In genomic region chr11:12416899-12417298, GRCm38 (mm10) we compare ENCODE assay signal across 9 mouse cellular contexts. TPM values are rescaled to one million over a fixed set of nuclear protein-coding genes. Genes with fewer than 3 reads are reported as not detected.
DNase-seq lines count a peak whose midpoint lies in the region; ATAC-seq lines count a peak whose summit lies in the region.
"Had no signal": no experiment of that assay in that cellular context is flagged by ENCODE, and none has a peak within 500 bp of the region (broad histone marks: within the 10 kb centered on the region; RNA-seq: fewer than 3 reads in every experiment).

No protein-coding gene starts in this region.

- H3K9ac ChIP-seq in forebrain, embryonic 14.5 days (ENCODE audit: low read length), result no peak overlapping the region
- no peak overlapping the region for H3K9ac ChIP-seq in forebrain, embryonic 11.5 days (ENCODE audit: low read length)
- H3K9ac ChIP-seq: embryonic facial prominence, embryonic 12.5 days had no signal

- no peaks in the 10 kb centered on the region for H3K36me3 ChIP-seq in forebrain, embryonic 14.5 days (ENCODE audit: control insufficient read depth, insufficient read depth, low read length)
- H3K36me3 ChIP-seq in forebrain, embryonic 11.5 days (ENCODE audit: control insufficient read depth, insufficient read depth, low read length), result no peaks in the 10 kb centered on the region
- H3K36me3 ChIP-seq: embryonic facial prominence, embryonic 12.5 days had no signal

- no peaks in the 10 kb centered on the region for H3K27me3 ChIP-seq in forebrain, embryonic 14.5 days (replicated peaks; ENCODE audit: control insufficient read depth, insufficient read depth, low read length)
- H3K27me3 ChIP-seq in forebrain, embryonic 11.5 days (ENCODE audit: control insufficient read depth, insufficient read depth, low read length), result no peaks in the 10 kb centered on the region
- H3K27me3 ChIP-seq: embryonic facial prominence, embryonic 12.5 days had no signal

- peak; percentile 72 for ATAC-seq in forebrain, embryonic 14.5 days
- ATAC-seq in forebrain, embryonic 11.5 days (replicated peaks; ENCODE audit: low FRiP score), result no peak
- ATAC-seq in cerebellum, adult (ENCODE audit: insufficient number of reproducible peaks, low FRiP score, low TSS enrichment), result no peak

- H3K4me3 ChIP-seq in forebrain, embryonic 14.5 days (ENCODE audit: low read depth, low read length), result no peak overlapping the region
- no peak overlapping the region for H3K4me3 ChIP-seq in forebrain, embryonic 11.5 days (ENCODE audit: low read depth, low read length)
- H3K4me3 ChIP-seq: embryonic facial prominence, embryonic 12.5 days had no signal

- H3K4me2 ChIP-seq in forebrain, embryonic 14.5 days (ENCODE audit: low read length), result no peak overlapping the region
- no peak overlapping the region for H3K4me2 ChIP-seq in forebrain, embryonic 11.5 days (ENCODE audit: low read depth, low read length, severe bottlenecking)
- H3K4me2 ChIP-seq: embryonic facial prominence, embryonic 12.5 days had no signal

- H3K27ac ChIP-seq in forebrain, embryonic 14.5 days (ENCODE audit: low read depth, low read length), result no peak overlapping the region
- H3K27ac ChIP-seq in forebrain, embryonic 11.5 days (ENCODE audit: low read depth, low read length), result no peak overlapping the region
- H3K27ac ChIP-seq: embryonic facial prominence, embryonic 12.5 days had no signal

- DNase-seq in forebrain, embryonic 14.5 days (ENCODE audit: low spot score), result peak; percentile 79
- no peak for DNase-seq in forebrain, embryonic 11.5 days (ENCODE audit: low spot score)
- DNase-seq in layer of hippocampus, adult 11-12 months (ENCODE audit: low spot score), result peak; percentile 40
- DNase-seq in layer of hippocampus, adult 9-11 months, result no peak
- peak; percentile 77 for DNase-seq in brain, adult 2 months (ENCODE audit: low read depth, low spot score)
- DNase-seq in lung, postnatal 14 days, result peak; percentile 37
- no peak for DNase-seq in urinary bladder, postnatal 4 days (ENCODE audit: low spot score in 2 of 2)

- H3K4me1 ChIP-seq in forebrain, embryonic 14.5 days (ENCODE audit: control insufficient read depth, insufficient read depth, low read length), result peaks cover 8% of the 10 kb centered on the region; the same call in 1 of the 2 replicates
- no peaks in the 10 kb centered on the region for H3K4me1 ChIP-seq in forebrain, embryonic 11.5 days (replicated peaks; ENCODE audit: control insufficient read depth, insufficient read depth, low read length)
- H3K4me1 ChIP-seq: embryonic facial prominence, embryonic 12.5 days had no signal

- no peaks in the 10 kb centered on the region for H3K9me3 ChIP-seq in forebrain, embryonic 14.5 days (replicated peaks; ENCODE audit: control insufficient read depth, low read length)
- no peaks in the 10 kb centered on the region for H3K9me3 ChIP-seq in forebrain, embryonic 11.5 days (ENCODE audit: control insufficient read depth, low read length)
- H3K9me3 ChIP-seq: embryonic facial prominence, embryonic 12.5 days had no signal

- WGBS in forebrain, embryonic 14.5 days, result 50% methylated on average over 7 of the region's 7 CpGs
- 93% methylated on average over 7 of the region's 7 CpGs for WGBS in forebrain, embryonic 11.5 days

RNA-seq across cellular contexts. Expression of gene Cobl, which starts 47.9 kb away (rescaled TPM):
- polyA plus RNA-seq in forebrain, embryonic 14.5 days (2014; fragmentation: Nextera tagmentation; extraction: Ambion mirVana), result 4.6 and 6.6 TPM in 2 replicates
- polyA plus RNA-seq in forebrain, embryonic 11.5 days (2014; fragmentation: Nextera tagmentation; extraction: Ambion mirVana), result 3.0 and 3.6 TPM in 2 replicates

Comparison
In these comparisons a context has a peak if more than half of its experiments do, and no peak if none do; other contexts are left out.
1. DNase-seq: peak in forebrain, embryonic 14.5 days (single experiment), layer of hippocampus, adult 11-12 months (single experiment), brain, adult 2 months (single experiment) and lung, postnatal 14 days (single experiment); none in forebrain, embryonic 11.5 days (single experiment), layer of hippocampus, adult 9-11 months (single experiment) and urinary bladder, postnatal 4 days (0 of 2).